Mouse (Mus musculus): ENCODE results near the gene Fibp. TPM values are rescaled to one million over a fixed set of nuclear protein-coding genes. Genes with fewer than 3 reads are reported as not detected.
A peak's percentile ranks its signal among the peaks of the same experiment; 100 is the strongest.

The Fibp gene
- polyA plus RNA-seq, 2 experiments, result 113 to 139 TPM

DNA sequence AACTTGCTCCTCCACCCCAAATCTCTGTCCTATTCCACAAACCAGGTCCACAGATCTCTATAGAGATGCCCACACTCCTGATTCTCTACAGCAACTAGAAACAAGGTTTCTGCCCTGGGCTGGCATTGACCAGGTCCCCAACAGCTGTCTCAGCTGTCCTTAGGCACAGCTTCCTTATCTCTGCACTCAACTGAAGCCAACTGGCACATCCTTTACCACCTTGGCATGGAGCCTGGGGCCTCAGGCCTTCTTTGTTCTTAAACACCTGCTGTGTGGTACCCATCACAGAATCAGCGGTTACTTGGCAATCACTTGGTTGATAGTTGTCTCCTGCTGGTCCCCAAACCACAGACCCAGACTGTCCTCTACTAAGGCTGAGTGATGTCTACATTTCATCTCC, 30.0 kb upstream of the Fibp start:
- Histone ChIP-seq H3K9ac (ENCODE audit: low read depth, low read length, severe bottlenecking) (no peak overlapping the region), H3K27ac (replicated peaks; ENCODE audit: low read depth, low read length) (no peak overlapping the region), H3K4me1 (ENCODE audit: control insufficient read depth, insufficient read depth, low read length) (peaks cover 23% of the 10 kb centered on the region), H3K9me3 (ENCODE audit: control insufficient read depth, low read length) (no peaks in the 10 kb centered on the region), H3K27me3 (ENCODE audit: control insufficient read depth, insufficient read depth, low read length) (no peaks in the 10 kb centered on the region), H3K4me2 (replicated peaks; ENCODE audit: low read depth, low read length, severe bottlenecking) (no peak overlapping the region), H3K4me3 (replicated peaks; ENCODE audit: low read length) (no peak overlapping the region), H3K36me3 (ENCODE audit: control insufficient read depth, insufficient read depth, low read length) (peaks cover 23% of the 10 kb centered on the region)
- TF ChIP-seq POLR2A (IDR thresholded peaks at IDR 0.05; ENCODE audit: borderline replicate concordance, extremely low read depth, insufficient read depth, insufficient read length), result no peak
- no peak for DNase-seq (ENCODE audit: low spot score)
- no peak for ATAC-seq (ENCODE audit: low FRiP score, low read depth)
- 93% methylated on average over 1 of the region's 1 CpGs for WGBS

DNA sequence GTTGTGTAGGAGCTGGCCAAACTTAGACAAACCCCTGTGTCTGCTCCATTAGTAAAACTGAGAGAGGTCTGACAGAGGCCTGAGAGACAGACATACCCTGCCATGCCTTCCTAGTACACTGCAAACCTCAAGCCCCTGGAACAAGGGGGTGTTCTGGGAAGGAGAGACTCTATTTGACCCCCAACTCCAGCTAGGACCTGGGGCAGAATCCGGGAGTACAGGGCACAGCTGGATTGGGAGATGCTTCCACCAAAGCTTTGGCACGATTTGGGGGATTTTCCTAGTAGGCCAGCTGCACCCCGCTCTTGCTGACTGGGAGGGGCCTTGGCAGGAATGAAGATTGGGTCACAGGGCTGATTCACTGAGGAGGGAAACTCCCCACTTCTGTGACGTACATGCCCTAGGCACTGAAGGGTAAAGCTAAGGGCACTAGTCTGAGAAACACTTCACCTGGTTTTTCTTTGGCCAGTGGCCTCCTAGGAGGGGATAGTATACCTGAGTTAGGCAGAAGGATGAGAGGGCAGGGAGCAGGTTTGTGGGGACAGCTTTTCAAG, 28.4 kb upstream of the Fibp start:
- Histone ChIP-seq H3K9me3 (ENCODE audit: control insufficient read depth, low read length) (no peaks in the 10 kb centered on the region), H3K4me3 (replicated peaks; ENCODE audit: low read length) (no peak overlapping the region), H3K36me3 (ENCODE audit: control insufficient read depth, insufficient read depth, low read length) (peaks cover 10% of the 10 kb centered on the region), H3K4me1 (ENCODE audit: control insufficient read depth, insufficient read depth, low read length) (peaks cover 14% of the 10 kb centered on the region), H3K27me3 (ENCODE audit: control insufficient read depth, insufficient read depth, low read length) (no peaks in the 10 kb centered on the region), H3K4me2 (replicated peaks; ENCODE audit: low read depth, low read length, severe bottlenecking) (no peak overlapping the region), H3K9ac (ENCODE audit: low read depth, low read length, severe bottlenecking) (no peak overlapping the region), H3K27ac (replicated peaks; ENCODE audit: low read depth, low read length) (no peak overlapping the region)
- DNase-seq (ENCODE audit: low spot score) (no peak), ATAC-seq (ENCODE audit: low FRiP score, low read depth) (no peak)
- 70% methylated on average over 4 of the region's 4 CpGs for whole genome bisulfite sequencing
- TF ChIP-seq POLR2A (IDR thresholded peaks at IDR 0.05; ENCODE audit: borderline replicate concordance, extremely low read depth, insufficient read depth, insufficient read length), result no peak

DNA sequence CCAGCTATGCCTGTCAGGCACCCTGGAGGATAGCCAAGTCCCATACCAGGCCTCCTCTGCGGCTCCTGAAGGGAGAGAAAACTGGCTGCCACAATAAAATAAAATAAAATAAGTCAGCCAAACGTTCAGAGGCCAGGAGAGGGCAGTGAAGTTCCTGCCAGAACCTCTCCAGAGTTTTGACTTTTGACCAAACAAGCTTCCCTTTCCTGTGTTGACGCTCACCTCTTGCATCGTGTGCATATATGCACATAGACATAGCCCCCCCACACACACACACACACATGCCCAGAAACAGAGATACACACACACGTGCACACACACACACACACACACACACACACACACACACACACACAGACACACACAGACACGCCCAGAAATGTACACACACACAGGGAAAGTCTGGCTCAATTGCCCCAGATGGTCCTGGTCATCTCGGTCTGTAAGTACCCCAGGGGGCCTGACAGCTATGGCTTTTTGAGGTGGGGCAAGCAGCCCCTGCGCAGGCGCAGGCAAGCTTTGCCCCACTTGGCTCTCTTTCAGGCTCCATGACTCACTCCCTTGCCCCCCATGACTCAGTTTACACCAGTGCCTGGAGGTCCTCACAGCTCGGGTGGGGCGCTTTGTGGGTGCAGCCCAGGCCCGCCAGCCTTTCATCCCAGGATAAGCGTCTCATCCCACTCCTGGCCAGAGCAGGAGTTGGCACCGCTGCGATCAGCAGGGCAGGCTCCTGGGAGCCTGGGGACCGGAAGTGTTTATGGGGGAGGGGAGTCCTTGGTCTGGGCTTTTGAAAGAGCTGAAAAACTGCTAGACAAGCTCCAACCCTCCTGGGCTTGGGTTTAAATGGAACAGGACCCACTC, 27.2 kb upstream of the Fibp start:
- peak overlapping the region; percentile 30 for H3K4me3 ChIP-seq (replicated peaks; ENCODE audit: low read length)
- peak overlapping the region; percentile 58 for H3K27ac ChIP-seq (replicated peaks; ENCODE audit: low read depth, low read length)
- 0 out of 2 replicates have a peak, but pooled peaks cover 4% of the 10 kb centered on the region for H3K36me3 ChIP-seq (ENCODE audit: control insufficient read depth, insufficient read depth, low read length)
- DNase-seq (ENCODE audit: low spot score), result peak; percentile 75
- TF ChIP-seq POLR2A (IDR thresholded peaks at IDR 0.05; ENCODE audit: borderline replicate concordance, extremely low read depth, insufficient read depth, insufficient read length), result no peak
- H3K9ac ChIP-seq (ENCODE audit: low read depth, low read length, severe bottlenecking), result peak overlapping the region; percentile 43; the same call in 1 of the 2 replicates
- ATAC-seq (ENCODE audit: low FRiP score, low read depth), result peak; percentile 41; the same call in 1 of the 2 replicates
- peaks cover 14% of the 10 kb centered on the region for H3K4me1 ChIP-seq (ENCODE audit: control insufficient read depth, insufficient read depth, low read length)
- H3K9me3 ChIP-seq (ENCODE audit: control insufficient read depth, low read length), result no peaks in the 10 kb centered on the region
- peak overlapping the region; percentile 61 for H3K4me2 ChIP-seq (replicated peaks; ENCODE audit: low read depth, low read length, severe bottlenecking)
- WGBS, result 6% methylated on average over 16 of the region's 16 CpGs
- no peaks in the 10 kb centered on the region for H3K27me3 ChIP-seq (ENCODE audit: control insufficient read depth, insufficient read depth, low read length)

DNA sequence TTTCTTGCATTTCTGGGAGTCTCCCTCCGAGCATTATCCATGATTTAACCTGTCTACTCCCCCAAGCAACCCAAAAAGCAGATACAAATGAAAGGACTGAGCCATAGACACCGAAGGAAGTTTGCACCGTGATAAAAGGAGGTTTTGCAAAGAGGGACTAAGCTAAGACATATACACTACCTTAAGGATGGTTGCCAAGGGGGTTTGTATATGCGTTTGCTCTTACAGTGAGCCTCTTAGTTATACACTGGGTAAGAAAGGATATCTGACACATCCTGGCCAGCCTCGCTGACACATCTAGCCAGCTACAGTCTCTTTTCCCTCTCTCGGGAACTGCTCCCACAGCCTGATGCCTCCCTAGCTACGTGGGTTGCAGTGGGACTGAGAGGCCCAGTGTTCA, 26.5 kb upstream of the Fibp start:
- no peaks in the 10 kb centered on the region for H3K9me3 ChIP-seq (ENCODE audit: control insufficient read depth, low read length)
- peaks cover 14% of the 10 kb centered on the region for H3K4me1 ChIP-seq (ENCODE audit: control insufficient read depth, insufficient read depth, low read length)
- WGBS, result 67% methylated on average over 7 of the region's 7 CpGs
- 0 out of 2 replicates have a peak, but pooled peaks cover 4% of the 10 kb centered on the region for H3K36me3 ChIP-seq (ENCODE audit: control insufficient read depth, insufficient read depth, low read length)
- H3K27ac ChIP-seq (replicated peaks; ENCODE audit: low read depth, low read length), result no peak overlapping the region
- no peaks in the 10 kb centered on the region for H3K27me3 ChIP-seq (ENCODE audit: control insufficient read depth, insufficient read depth, low read length)
- H3K9ac ChIP-seq (ENCODE audit: low read depth, low read length, severe bottlenecking), result no peak overlapping the region
- H3K4me3 ChIP-seq (replicated peaks; ENCODE audit: low read length), result no peak overlapping the region
- DNase-seq (ENCODE audit: low spot score) (no peak), ATAC-seq (ENCODE audit: low FRiP score, low read depth) (no peak)
- no peak for TF ChIP-seq POLR2A (IDR thresholded peaks at IDR 0.05; ENCODE audit: borderline replicate concordance, extremely low read depth, insufficient read depth, insufficient read length)
- H3K4me2 ChIP-seq (replicated peaks; ENCODE audit: low read depth, low read length, severe bottlenecking), result peak overlapping the region; percentile 61

DNA sequence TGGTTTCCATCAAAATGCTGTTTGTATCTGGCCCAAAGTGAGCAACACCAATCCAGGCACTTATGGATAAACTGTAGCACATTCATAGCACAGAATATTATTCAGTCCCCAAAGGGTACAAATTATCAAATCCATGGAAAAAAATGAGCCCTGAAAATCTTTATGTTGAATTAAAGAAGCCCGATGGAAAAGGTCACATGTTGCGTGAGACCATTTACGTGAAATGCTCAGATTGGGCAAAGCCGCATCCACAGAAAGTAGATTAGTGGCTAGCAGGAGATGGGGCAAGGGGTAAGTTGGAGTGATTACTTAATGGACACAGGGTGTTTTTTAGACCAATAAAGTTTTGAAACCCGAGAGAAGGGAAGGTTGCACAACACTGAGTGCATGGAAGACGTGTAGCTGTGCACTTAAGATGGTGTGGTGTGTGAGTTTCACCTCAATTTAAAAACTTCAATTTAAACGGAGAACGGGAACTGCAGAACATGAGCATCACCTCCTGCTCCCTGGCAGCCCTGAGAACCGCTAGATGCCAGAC, 16.0 kb upstream of the Fibp start:
- Histone ChIP-seq H3K4me2 (replicated peaks; ENCODE audit: low read depth, low read length, severe bottlenecking) (no peak overlapping the region), H3K4me1 (ENCODE audit: control insufficient read depth, insufficient read depth, low read length) (peaks cover 9% of the 10 kb centered on the region), H3K4me3 (replicated peaks; ENCODE audit: low read length) (no peak overlapping the region), H3K36me3 (ENCODE audit: control insufficient read depth, insufficient read depth, low read length) (no peaks in the 10 kb centered on the region), H3K27me3 (ENCODE audit: control insufficient read depth, insufficient read depth, low read length) (peaks cover 37% of the 10 kb centered on the region), H3K9ac (ENCODE audit: low read depth, low read length, severe bottlenecking) (no peak overlapping the region), H3K27ac (replicated peaks; ENCODE audit: low read depth, low read length) (no peak overlapping the region), H3K9me3 (ENCODE audit: control insufficient read depth, low read length) (no peaks in the 10 kb centered on the region; the same call in 1 of the 2 replicates)
- 54% methylated on average over 9 of the region's 9 CpGs for WGBS
- ATAC-seq (ENCODE audit: low FRiP score, low read depth), result no peak
- no peak for TF ChIP-seq POLR2A (IDR thresholded peaks at IDR 0.05; ENCODE audit: borderline replicate concordance, extremely low read depth, insufficient read depth, insufficient read length)
- DNase-seq (ENCODE audit: low spot score), result no peak
